Mouse (Mus musculus) embryonic facial prominence, embryonic 10.5 days (tissue): ENCODE results near the gene Arhgef3. TPM values are rescaled to one million over a fixed set of nuclear protein-coding genes. Genes with fewer than 3 reads are reported as not detected.

ENCODE experiments used
- DNase-seq: peaks from one replicate; pipeline ENCODE4 v3.0.0-alpha.2; 2017; ENCODE audit warnings: low spot score
- H3K27ac ChIP-seq: fragments of 300-500 bp; sonication (generic); replicated peaks from 2 replicates; pipeline ENCODE4 v1.5.1; 2016; ENCODE audit warnings: mild to moderate bottlenecking
- H3K27me3 ChIP-seq: fragments of 300-500 bp; sonication (generic); replicated peaks from 2 replicates; pipeline ENCODE4 v1.6.1; 2016; ENCODE audit warnings: low read depth, mild to moderate bottlenecking; ENCODE audit not compliant: poor library complexity, severe bottlenecking
- H3K36me3 ChIP-seq: fragments of 300-500 bp; sonication (generic); replicated peaks from 2 replicates; pipeline ENCODE4 v1.6.1; 2016; ENCODE audit warnings: mild to moderate bottlenecking, moderate library complexity
- H3K4me1 ChIP-seq: fragments of 300-500 bp; sonication (generic); 2 replicates; pipeline ENCODE4 v1.6.1; 2016
- H3K4me3 ChIP-seq: fragments of 300-500 bp; sonication (generic); 2 replicates; pipeline ENCODE4 v1.5.1; 2016; ENCODE audit warnings: mild to moderate bottlenecking, moderate library complexity
- H3K9me3 ChIP-seq: fragments of 300-500 bp; sonication (generic); 2 replicates; pipeline ENCODE4 v1.6.1; 2016; ENCODE audit warnings: mild to moderate bottlenecking
- WGBS: fragments of 180-500 bp; shearing (Covaris S2); methylation state at CpG from one replicate; pipeline ENCODE4 v1.1.7; 2016; 5-methylcytosine and 5-hydroxymethylcytosine counted together
- polyA plus RNA-seq: library from polyadenylated mRNA; unstranded; fragments of >200 nt; fragmentation: Nextera tagmentation; extraction: Ambion mirVana; gene quantifications from 2 replicates; pipeline ENCODE4 v1.2.1, GENCODE M21; 2016

Arhgef3 gene
- polyA plus RNA-seq, 1 experiment from 2014 or later, result 3.8 TPM

DNA sequence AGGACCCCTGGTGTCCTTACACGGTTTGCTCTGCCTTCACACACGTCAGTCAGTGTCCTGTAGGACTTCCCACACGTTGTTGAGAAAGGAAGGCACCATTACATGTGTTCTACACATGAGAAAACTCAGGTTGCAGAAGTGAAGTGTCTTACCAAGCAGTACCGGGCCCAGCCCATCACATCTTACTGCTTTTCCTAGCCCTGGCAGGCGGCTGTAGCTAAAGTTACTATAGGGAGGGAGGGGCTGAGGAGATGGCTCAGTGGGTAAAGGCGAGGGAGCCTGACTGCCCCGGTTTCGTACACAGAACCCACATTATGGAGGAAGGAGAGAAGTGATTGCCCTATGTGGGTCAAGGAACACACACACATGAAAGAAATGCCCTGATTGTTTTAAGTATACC is 116.8 kb downstream of the Arhgef3 start:
- Histone ChIP-seq H3K4me1 (peaks cover 42% of the 10 kb centered on the region), H3K4me3 (no peak overlapping the region), H3K9me3 (no peaks in the 10 kb centered on the region), H3K36me3 (no peaks in the 10 kb centered on the region), H3K27me3 (no peaks in the 10 kb centered on the region), H3K27ac (no peak overlapping the region)
- DNase-seq, result no peak
- 83% methylated on average over 8 of the region's 8 CpGs for WGBS

DNA sequence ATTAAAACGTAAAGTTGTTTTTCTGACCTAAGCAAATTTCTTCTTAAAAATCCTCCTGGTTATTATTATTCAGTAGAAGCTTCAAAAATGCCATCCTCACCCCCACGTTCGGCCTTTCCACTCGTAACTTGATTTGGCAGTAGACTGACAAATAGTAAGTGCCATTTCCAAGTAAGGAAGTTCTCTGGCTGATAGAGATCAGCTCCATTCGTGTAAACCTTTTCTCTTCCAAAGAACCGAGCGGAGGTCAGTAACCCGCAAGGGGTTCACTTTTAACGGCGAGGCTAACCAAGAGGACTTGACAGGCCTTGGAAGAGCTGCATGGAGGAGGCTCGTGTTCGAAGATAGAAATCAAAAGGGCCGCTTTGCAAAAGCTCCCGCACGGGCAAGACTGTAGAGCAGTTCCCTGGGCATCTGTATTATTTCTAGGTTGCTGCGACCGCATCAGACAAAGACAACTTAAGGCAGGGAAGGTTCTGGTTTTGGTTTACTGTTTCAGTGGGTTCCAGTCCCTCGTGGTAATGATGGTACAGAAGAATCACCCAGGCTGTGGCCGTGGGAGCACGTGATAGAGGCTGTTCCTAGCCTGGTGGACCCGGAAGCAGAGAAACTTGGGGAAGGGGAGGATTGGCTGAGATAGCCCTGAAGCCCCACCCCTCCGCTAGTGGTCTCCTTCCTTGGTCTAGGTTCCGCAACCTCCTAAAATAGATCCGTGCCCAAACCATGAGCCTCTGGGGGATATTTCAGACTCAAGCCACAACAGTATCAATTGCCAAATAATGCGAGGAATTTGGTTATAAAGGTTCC is 117.5 kb downstream of the Arhgef3 start:
- no peak for DNase-seq
- Histone ChIP-seq H3K27ac (0 out of 2 replicates have a peak overlapping the region, but pooled peaks have one; percentile 8), H3K4me3 (no peak overlapping the region), H3K27me3 (no peaks in the 10 kb centered on the region), H3K4me1 (peaks cover 44% of the 10 kb centered on the region), H3K9me3 (no peaks in the 10 kb centered on the region), H3K36me3 (no peaks in the 10 kb centered on the region)
- 89% methylated on average over 25 of the region's 25 CpGs for WGBS

DNA sequence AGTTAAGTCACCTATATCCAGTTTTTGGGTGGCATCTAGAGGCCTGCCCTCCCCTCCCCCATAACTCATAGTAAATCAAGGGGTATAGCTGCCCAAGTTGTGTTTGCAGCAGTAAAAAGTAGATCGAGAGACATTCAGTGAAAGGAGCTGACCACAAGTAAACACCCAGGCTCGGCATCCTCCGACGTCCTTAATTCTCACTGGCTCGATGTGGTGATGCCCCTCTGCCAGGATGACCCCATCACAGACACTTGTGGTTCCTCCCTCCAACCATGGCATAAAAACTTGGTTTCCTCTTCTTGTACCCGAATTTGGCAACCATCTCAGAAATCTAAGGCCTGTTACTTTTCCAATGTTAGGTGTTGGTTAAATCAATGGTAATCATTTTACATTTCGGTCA is 118.4 kb downstream of the Arhgef3 start:
- 92% methylated on average over 7 of the region's 7 CpGs for whole genome bisulfite sequencing
- Histone ChIP-seq H3K4me1 (peaks cover 52% of the 10 kb centered on the region), H3K27me3 (no peaks in the 10 kb centered on the region), H3K36me3 (no peaks in the 10 kb centered on the region), H3K27ac (no peak overlapping the region), H3K4me3 (no peak overlapping the region), H3K9me3 (no peaks in the 10 kb centered on the region)
- DNase-seq, result no peak

DNA sequence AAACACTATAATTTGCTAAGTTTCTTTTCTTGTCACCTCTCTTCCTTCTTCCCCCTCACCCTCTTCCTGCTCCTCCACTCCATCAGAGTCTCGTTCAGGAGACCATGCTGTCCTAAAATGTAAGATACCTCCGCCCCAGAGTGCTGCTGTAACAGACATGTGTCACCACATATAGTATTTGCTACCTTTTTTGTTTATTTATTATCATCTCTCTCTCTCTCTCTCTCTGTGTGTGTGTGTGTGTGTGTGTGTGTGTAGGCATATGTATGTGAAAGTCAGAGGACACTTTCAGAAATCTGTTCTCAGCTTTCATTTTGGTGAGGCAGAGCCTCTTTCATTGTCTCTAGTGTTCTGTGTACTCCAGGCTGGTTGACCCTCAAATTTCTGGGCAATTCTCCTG is 119.0 kb downstream of the Arhgef3 start:
- H3K27me3 ChIP-seq, result no peaks in the 10 kb centered on the region
- peaks cover 57% of the 10 kb centered on the region for H3K4me1 ChIP-seq
- DNase-seq, result no peak
- H3K9me3 ChIP-seq, result no peaks in the 10 kb centered on the region
- no peaks in the 10 kb centered on the region for H3K36me3 ChIP-seq
- no peak overlapping the region for H3K27ac ChIP-seq
- no peak overlapping the region for H3K4me3 ChIP-seq
- WGBS, result 87% methylated on average over 2 of the region's 2 CpGs

DNA sequence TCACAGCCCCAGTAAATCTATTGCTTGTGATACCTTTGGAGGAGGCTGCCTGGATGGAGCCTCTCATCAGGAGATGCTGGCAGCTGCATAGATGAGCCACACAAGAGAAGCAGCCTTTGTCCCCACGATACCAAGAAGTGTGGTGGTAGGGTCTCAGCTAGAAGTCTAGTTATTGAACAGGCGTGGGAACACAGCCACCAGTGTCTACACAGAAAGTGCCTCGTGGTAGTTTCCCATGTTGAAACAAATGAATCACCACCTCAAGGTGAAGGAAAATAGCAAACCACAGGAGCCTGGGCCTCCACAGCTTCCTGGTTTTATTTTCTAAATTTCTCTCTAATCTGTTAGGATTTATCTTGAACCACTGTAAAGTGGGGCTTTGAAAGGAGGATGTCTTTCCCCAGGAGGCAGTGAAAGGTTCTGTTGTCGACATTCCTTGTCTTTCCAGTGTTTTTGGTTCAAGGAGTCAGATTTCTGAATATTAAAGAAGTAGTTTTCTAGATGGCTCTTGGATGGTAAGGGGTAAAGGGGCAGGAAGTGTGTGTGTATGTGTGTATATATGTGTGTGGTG is 119.7 kb downstream of the Arhgef3 start:
- Histone ChIP-seq H3K36me3 (no peaks in the 10 kb centered on the region), H3K27ac (no peak overlapping the region), H3K4me1 (peaks cover 50% of the 10 kb centered on the region), H3K27me3 (no peaks in the 10 kb centered on the region), H3K4me3 (no peak overlapping the region), H3K9me3 (no peaks in the 10 kb centered on the region)
- DNase-seq, result no peak
- WGBS, result 78% methylated on average over 4 of the region's 4 CpGs

DNA sequence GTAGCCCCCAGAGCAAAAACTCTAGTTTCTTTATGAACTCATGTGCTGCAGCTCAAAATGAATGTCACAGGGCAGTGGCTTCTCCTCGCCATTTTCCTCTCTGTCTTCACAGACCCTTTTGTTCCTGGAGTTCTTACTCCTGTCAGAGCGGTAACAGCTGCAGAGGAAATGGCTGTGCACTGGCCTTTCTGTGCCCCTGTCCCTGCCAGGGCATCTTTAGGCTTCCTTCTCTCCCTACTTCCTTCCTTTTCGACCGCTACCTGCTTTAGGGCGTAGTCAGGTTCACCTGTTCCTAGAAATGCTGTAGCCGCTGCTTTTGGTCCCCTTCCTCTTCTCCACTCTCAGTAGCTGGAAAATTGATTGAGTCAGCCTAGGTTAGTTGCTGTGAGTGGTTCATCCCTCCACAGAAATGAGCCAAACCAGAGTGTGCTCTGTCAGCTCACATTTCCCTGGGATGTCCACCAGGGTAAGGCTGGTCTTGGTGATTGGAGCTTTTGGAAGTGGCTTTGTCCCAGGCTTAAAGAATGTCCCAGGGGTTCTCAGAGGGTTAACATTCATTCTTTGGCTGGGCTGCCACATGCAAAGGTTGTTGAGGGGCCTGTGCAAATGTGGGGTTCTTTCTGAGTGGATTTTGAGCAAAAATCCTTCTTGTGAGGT is 121.3 kb downstream of the Arhgef3 start:
- WGBS, result 66% methylated on average over 6 of the region's 6 CpGs
- no peak for DNase-seq
- Histone ChIP-seq H3K36me3 (no peaks in the 10 kb centered on the region), H3K4me3 (no peak overlapping the region), H3K27me3 (no peaks in the 10 kb centered on the region), H3K27ac (peak overlapping the region; percentile 57; the same call in 1 of the 2 replicates), H3K4me1 (peaks cover 33% of the 10 kb centered on the region), H3K9me3 (no peaks in the 10 kb centered on the region)

DNA sequence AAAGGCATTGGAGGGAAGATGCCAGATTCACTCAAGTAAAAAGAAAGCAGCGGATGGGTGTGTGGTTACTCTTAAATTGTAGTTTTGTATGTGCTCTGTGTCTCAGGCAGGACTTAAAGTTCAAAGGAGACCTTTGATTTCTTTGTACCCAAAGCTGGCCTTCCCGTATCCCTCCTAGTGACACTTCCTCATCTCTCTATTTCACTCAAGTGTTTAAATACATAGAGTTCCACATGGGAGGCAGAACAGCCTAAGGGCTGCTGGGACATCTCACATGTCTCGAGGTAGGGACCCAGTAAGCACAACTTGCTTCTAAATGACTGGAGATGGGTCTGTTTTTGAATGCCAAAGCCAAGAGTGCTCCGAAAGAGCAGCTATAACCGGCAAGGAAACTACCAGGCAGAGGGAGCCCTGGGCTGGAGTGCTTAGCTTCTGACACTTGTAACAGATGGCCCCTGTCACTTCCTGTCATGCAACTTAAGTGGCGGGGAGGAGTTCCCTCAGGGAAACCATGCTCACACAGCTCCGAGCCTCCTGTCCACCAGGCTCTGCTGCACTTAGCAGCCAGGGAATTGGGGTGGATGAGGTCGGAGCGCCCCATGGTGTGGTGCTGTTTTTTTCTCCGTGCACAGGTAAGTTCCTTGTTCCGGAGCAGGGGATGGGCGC is 123.0 kb downstream of the Arhgef3 start:
- WGBS, result 47% methylated on average over 12 of the region's 12 CpGs
- DNase-seq, result peak; percentile 37
- 0 out of 2 replicates have a peak overlapping the region, but pooled peaks have one; percentile 12 for H3K27ac ChIP-seq

DNA sequence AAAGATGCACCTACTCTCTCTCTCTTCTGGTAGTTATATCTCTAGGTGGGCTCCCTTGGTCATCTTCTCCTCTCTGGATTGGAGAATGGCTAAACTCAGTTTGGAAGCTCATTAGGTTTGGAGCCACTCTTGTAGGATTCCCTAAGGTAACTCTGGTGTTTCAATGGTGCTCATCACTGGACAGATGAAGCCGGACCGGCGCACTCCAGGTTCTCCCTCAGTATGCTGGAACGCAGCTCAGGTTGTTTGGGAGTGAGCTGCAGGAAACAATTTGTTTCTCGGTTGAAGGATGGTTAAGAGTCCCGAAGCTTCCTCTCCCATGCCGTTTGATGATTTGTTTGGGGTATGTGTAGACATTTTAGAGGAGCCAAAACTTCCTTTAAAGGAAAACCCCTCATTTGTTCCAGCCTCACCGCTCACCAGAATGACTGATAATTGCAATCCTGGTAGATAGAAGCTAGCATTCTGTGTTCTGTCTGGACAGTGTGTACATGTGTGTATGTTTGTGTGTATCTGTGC is 124.0 kb downstream of the Arhgef3 start:
- WGBS, result 89% methylated on average over 8 of the region's 8 CpGs
- Histone ChIP-seq H3K4me1 (peaks cover 29% of the 10 kb centered on the region), H3K4me3 (no peak overlapping the region), H3K27ac (no peak overlapping the region), H3K27me3 (no peaks in the 10 kb centered on the region), H3K9me3 (no peaks in the 10 kb centered on the region), H3K36me3 (no peaks in the 10 kb centered on the region)
- DNase-seq, result no peak

More for the DNA sequence above, 123.0 kb downstream of the Arhgef3 start:
- H3K36me3 ChIP-seq, result no peaks in the 10 kb centered on the region
- H3K27me3 ChIP-seq, result no peaks in the 10 kb centered on the region
- H3K9me3 ChIP-seq, result no peaks in the 10 kb centered on the region
- no peak overlapping the region for H3K4me3 ChIP-seq
- H3K4me1 ChIP-seq, result peaks cover 29% of the 10 kb centered on the region

DNA sequence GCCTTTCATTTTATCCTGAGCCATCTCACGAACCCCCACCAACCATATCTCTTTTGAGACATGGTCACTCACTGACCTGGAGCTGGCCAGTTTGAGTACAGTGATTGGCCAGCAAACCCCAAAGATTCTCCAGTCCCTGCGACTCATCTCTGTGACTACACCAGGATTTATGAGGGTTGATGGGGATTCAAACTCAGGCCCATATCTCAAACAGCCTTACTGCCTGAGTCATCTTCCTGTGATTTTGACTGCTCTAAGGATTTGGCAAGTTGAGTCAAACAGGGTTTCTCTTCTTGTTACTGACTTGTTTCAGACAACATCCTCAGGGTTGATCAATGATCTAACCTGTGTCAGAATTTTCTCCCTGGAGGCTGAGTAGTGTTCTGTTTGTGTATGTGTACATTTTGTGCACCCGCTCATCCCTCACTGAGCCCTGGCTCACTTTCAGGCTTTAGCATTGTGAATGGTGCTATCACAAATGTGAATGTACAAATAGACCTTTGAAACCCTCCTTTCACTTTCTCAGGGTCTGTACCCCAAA is 124.9 kb downstream of the Arhgef3 start:
- Histone ChIP-seq H3K9me3 (no peaks in the 10 kb centered on the region), H3K4me3 (no peak overlapping the region), H3K36me3 (no peaks in the 10 kb centered on the region), H3K4me1 (peaks cover 29% of the 10 kb centered on the region), H3K27ac (no peak overlapping the region), H3K27me3 (no peaks in the 10 kb centered on the region)
- DNase-seq, result no peak
- 90% methylated on average over 3 of the region's 3 CpGs for WGBS

DNA sequence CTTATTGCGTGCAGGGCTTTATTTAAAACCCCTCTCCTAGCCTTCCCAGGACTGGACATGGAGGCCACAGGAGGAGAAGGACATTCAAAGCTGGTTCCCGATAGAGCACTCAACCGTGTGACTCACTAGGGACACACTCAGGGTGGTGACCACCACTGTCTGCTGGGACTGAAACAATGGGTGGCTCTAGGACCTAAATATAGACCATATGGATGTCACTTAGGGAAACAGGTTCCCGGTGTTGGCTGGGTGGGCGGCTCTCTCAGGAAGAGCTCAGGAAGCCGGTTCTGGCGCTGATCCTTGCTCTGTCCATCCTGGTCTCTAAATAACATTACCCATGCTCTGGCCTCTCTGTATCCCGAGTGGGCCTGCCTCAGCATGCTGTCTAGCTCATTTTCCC is 127.6 kb downstream of the Arhgef3 start:
- no peaks in the 10 kb centered on the region for H3K36me3 ChIP-seq
- H3K27ac ChIP-seq, result no peak overlapping the region
- H3K9me3 ChIP-seq, result no peaks in the 10 kb centered on the region
- no peaks in the 10 kb centered on the region for H3K27me3 ChIP-seq
- no peak for DNase-seq
- 85% methylated on average over 8 of the region's 8 CpGs for WGBS
- H3K4me3 ChIP-seq, result no peak overlapping the region
- H3K4me1 ChIP-seq, result peaks cover 14% of the 10 kb centered on the region

DNA sequence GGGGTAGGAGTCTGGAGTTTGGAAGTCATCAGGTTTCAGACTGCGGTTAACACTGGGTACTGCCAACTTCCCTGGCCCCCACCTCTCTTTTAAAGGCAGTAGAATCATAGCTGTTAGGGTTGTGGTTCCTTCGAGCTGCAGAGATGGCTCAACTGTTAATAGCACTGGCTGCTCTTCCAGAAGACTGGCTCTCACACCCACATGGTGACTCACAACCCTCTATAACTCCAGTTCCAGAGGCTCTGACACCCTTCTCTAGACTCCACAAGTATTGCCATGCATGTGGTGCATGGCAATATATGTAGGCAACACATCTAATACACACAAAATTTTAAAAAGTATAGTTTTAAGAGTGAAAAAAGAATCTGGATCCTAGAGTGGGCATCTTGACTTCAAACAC is 128.1 kb downstream of the Arhgef3 start:
- H3K36me3 ChIP-seq, result no peaks in the 10 kb centered on the region
- H3K4me1 ChIP-seq, result peaks cover 9% of the 10 kb centered on the region
- no peak overlapping the region for H3K27ac ChIP-seq
- H3K4me3 ChIP-seq, result no peak overlapping the region
- DNase-seq, result no peak
- no peaks in the 10 kb centered on the region for H3K27me3 ChIP-seq
- WGBS, result 96% methylated on average over 2 of the region's 2 CpGs
- no peaks in the 10 kb centered on the region for H3K9me3 ChIP-seq

DNA sequence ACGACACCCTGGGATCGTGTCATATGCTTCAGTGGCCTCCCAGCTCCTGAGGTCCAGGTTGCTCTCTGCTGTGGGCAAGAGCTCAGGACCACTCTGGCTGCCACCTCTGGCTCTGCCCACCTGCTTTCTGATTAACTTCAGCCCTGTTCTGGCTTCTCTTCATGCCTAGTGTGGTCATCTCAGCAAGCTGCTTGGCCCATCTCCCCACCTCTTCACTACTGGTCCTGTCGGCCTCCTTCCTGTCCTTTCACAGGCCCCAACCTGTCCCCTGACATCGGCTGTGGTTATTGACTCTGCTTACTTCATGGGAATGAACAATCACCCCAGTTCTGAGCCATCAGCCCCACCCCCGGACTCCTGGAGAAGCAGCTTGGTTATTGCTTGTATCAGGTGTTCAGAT is 128.9 kb downstream of the Arhgef3 start:
- Histone ChIP-seq H3K36me3 (no peaks in the 10 kb centered on the region), H3K27me3 (no peaks in the 10 kb centered on the region), H3K27ac (no peak overlapping the region), H3K4me1 (peaks cover under 1% of the 10 kb centered on the region; the same call in 1 of the 2 replicates), H3K9me3 (no peaks in the 10 kb centered on the region), H3K4me3 (no peak overlapping the region)
- no peak for DNase-seq
- WGBS, result 87% methylated on average over 5 of the region's 5 CpGs
